Mouse (Mus musculus) forebrain, embryonic 13.5 days (tissue): ENCODE measurements around the gene Begain. TPM values are rescaled to one million over a fixed set of nuclear protein-coding genes. Genes with fewer than 3 reads are reported as not detected.

Source experiments
- ATAC-seq: fragments of 200-750 bp; cut with Nextera tagmentation; 2 replicates; pipeline ENCODE4 v1.8.0; 2017
- H3K27ac ChIP-seq: fragments of 300-500 bp; sonication (generic); 2 replicates; pipeline ENCODE4 v1.5.1; 2015; ENCODE audit warnings: inconsistent platforms, mild to moderate bottlenecking, moderate library complexity
- H3K27me3 ChIP-seq: fragments of 300-500 bp; sonication (generic); 2 replicates; pipeline ENCODE4 v1.6.1; 2015; ENCODE audit warnings: mild to moderate bottlenecking, inconsistent platforms
- H3K36me3 ChIP-seq: fragments of 300-500 bp; sonication (generic); 2 replicates; pipeline ENCODE4 v1.6.1; 2015; ENCODE audit warnings: mild to moderate bottlenecking, inconsistent platforms; ENCODE audit not compliant: poor library complexity, severe bottlenecking
- H3K4me1 ChIP-seq: fragments of 300-500 bp; sonication (generic); 2 replicates; pipeline ENCODE4 v1.6.1; 2015; ENCODE audit warnings: inconsistent platforms
- H3K4me2 ChIP-seq: fragments of 300-500 bp; sonication (generic); 2 replicates; pipeline ENCODE4 v1.6.1; 2015; ENCODE audit warnings: inconsistent platforms, mild to moderate bottlenecking, moderate library complexity
- H3K4me3 ChIP-seq: fragments of 300-500 bp; sonication (generic); 2 replicates; pipeline ENCODE4 v1.5.1; 2015; ENCODE audit warnings: mild to moderate bottlenecking, inconsistent platforms
- H3K9ac ChIP-seq: fragments of 300-500 bp; sonication (generic); 2 replicates; pipeline ENCODE4 v1.6.1; 2015; ENCODE audit warnings: mild to moderate bottlenecking, inconsistent platforms
- H3K9me3 ChIP-seq: fragments of 300-500 bp; sonication (generic); replicated peaks from 2 replicates; pipeline ENCODE4 v1.6.1; 2016; ENCODE audit warnings: inconsistent platforms
- WGBS: fragments of 180-500 bp; shearing (Covaris S2); methylation state at CpG from one replicate; pipeline ENCODE4 v1.1.7; 2015; 5-methylcytosine and 5-hydroxymethylcytosine counted together
- polyA plus RNA-seq: library from polyadenylated mRNA; unstranded; fragments of >200 nt; fragmentation: Nextera tagmentation; extraction: Ambion mirVana; gene quantifications from 2 replicates; pipeline ENCODE4 v1.2.1, GENCODE M21; 2015

Gene Begain
- polyA plus RNA-seq, 1 experiment from 2014 or later, result 8.3 TPM

- Histone ChIP-seq H3K4me1 (no peaks in the 10 kb centered on the region), H3K9ac (no peak overlapping the region), H3K36me3 (no peaks in the 10 kb centered on the region), H3K4me2 (no peak overlapping the region), H3K4me3 (no peak overlapping the region), H3K27me3 (peaks cover 58% of the 10 kb centered on the region), H3K27ac (no peak overlapping the region), H3K9me3 (no peaks in the 10 kb centered on the region)
- 83% methylated on average over 7 of the region's 7 CpGs for WGBS
- ATAC-seq, result no peak
Measured at GRCm38 (mm10) chr12:109045581-109045980, 22.4 kb downstream of the Begain start.

- 25% methylated on average over 5 of the region's 5 CpGs for WGBS
- no peaks in the 10 kb centered on the region for H3K36me3 ChIP-seq
Measured at GRCm38 (mm10) chr12:109044497-109044896, 23.5 kb downstream of the Begain start.

DNA sequence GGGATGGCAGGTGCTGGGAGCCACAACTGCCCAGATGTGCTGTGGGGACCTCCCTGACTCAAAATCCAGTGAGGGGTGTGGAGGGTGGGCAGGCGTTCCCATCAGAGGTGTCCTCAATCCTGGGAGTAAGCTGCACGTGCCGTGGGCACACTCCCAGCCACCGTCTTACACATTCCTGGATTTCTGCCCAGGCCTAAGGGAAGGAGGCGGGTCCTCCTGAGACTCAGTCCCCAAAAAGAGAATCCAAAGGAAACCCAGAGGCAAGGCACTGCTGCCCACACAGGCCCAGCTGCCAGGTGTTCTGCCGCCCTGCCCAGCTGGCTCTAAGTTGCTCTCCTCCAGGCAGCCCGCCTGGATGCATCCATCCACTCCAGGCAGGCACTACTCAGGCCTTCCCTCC is 28.7 kb downstream of the Begain start:
- H3K36me3 ChIP-seq, result no peaks in the 10 kb centered on the region
- H3K4me1 ChIP-seq, result peaks cover 27% of the 10 kb centered on the region
- WGBS, result 56% methylated on average over 7 of the region's 7 CpGs
- H3K4me2 ChIP-seq, result no peak overlapping the region
- H3K4me3 ChIP-seq, result no peak overlapping the region
- H3K27me3 ChIP-seq, result peaks cover 33% of the 10 kb centered on the region
- peak; percentile 43 for ATAC-seq
- H3K9me3 ChIP-seq, result no peaks in the 10 kb centered on the region
- no peak overlapping the region for H3K27ac ChIP-seq
- no peak overlapping the region for H3K9ac ChIP-seq

More at GRCm38 (mm10) chr12:109044497-109044896, 23.5 kb downstream of the Begain start:
- H3K9me3 ChIP-seq, result no peaks in the 10 kb centered on the region
- no peak overlapping the region for H3K27ac ChIP-seq
- no peak overlapping the region for H3K4me2 ChIP-seq
- H3K4me3 ChIP-seq, result no peak overlapping the region
- peaks cover 49% of the 10 kb centered on the region for H3K27me3 ChIP-seq
- ATAC-seq, result no peak; the same call in 1 of the 2 replicates
- peaks cover 3% of the 10 kb centered on the region for H3K4me1 ChIP-seq
- no peak overlapping the region for H3K9ac ChIP-seq

- peaks cover 32% of the 10 kb centered on the region for H3K27me3 ChIP-seq
- no peak overlapping the region for H3K4me3 ChIP-seq
- peaks cover 9% of the 10 kb centered on the region for H3K36me3 ChIP-seq
- H3K9ac ChIP-seq, result no peak overlapping the region
- WGBS, result 12% methylated on average over 14 of the region's 14 CpGs
- no peak overlapping the region for H3K27ac ChIP-seq
- peaks cover 27% of the 10 kb centered on the region for H3K4me1 ChIP-seq
- H3K9me3 ChIP-seq, result peaks cover 6% of the 10 kb centered on the region; the same call in 1 of the 2 replicates
- no peak overlapping the region for H3K4me2 ChIP-seq
- ATAC-seq, result peak; percentile 55
Measured at GRCm38 (mm10) chr12:109038179-109038819, 29.7 kb downstream of the Begain start.

DNA sequence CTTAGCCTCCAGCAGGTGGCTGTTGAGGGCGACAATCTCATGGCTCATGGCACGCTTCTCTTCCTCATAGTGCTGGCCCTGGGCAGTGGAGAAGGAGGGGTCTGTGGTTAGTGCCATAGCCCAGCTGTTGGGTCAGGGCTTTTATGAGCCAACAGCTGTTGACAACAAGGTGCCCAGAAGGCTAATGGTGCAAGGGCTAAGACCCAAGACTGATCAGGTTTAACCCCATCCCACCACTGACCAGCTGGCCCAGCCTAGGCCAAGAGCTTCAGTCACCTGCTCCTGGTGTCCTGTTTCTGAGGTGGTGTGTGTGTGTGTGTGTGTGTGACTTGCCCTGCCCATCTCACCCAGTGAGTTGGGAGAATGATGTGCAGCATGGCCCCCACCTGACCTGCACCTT is 31.0 kb downstream of the Begain start:
- H3K9me3 ChIP-seq, result peaks cover 6% of the 10 kb centered on the region; the same call in 1 of the 2 replicates
- no peak overlapping the region for H3K27ac ChIP-seq
- H3K4me2 ChIP-seq, result no peak overlapping the region
- no peak overlapping the region for H3K9ac ChIP-seq
- H3K4me3 ChIP-seq, result no peak overlapping the region
- H3K27me3 ChIP-seq, result peaks cover 36% of the 10 kb centered on the region
- H3K36me3 ChIP-seq, result peaks cover 9% of the 10 kb centered on the region
- WGBS, result 83% methylated on average over 2 of the region's 2 CpGs
- peaks cover 27% of the 10 kb centered on the region for H3K4me1 ChIP-seq
- no peak for ATAC-seq

DNA sequence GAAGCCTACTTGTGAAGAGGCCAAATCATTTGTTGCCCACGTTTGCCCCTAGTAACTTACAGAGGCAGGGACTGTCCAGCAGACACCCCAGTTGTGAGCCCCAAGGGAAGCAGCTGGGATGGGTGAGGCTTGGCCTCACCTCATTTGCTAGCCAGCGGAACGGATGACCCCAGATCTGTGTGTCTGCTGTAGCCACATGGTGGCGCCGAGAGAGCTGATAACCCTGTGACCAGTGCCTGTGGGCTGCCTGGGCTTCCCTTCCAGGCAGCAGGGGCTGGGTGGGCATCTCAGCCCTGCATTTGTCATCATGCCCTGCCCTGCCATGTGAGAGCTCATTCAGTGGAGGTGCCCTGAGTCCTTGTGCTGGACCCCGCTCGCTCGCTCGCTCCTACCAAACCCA is 44.2 kb downstream of the Begain start:
- no peak for ATAC-seq
- H3K27me3 ChIP-seq, result no peaks in the 10 kb centered on the region
- H3K9me3 ChIP-seq, result no peaks in the 10 kb centered on the region
- H3K27ac ChIP-seq, result no peak overlapping the region
- H3K4me3 ChIP-seq, result no peak overlapping the region
- no peak overlapping the region for H3K9ac ChIP-seq
- no peaks in the 10 kb centered on the region for H3K4me1 ChIP-seq
- 52% methylated on average over 9 of the region's 9 CpGs for WGBS
- H3K4me2 ChIP-seq, result no peak overlapping the region
- peaks cover 7% of the 10 kb centered on the region; the same call in 1 of the 2 replicates for H3K36me3 ChIP-seq

DNA sequence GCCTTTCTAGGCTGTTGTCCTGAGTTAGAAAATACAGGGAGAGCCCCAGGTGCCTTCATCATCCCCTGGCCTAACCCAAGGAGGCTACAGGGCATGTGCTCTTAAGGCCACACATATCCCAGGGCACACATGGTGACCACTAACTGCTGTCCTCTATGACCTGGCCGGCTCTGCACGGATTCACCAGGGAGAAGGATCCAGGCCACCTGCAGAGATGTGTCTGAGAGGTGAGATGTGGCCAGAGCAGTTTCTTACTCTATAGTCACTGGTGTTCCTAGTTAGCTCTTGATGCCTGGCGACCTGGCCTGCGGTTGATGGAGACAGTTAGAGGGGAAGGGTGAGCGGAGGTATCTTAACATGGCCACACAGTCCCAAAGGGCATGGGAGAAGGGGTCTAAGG is 45.1 kb downstream of the Begain start:
- H3K9me3 ChIP-seq, result no peaks in the 10 kb centered on the region
- WGBS, result 87% methylated on average over 5 of the region's 5 CpGs
- no peak overlapping the region for H3K27ac ChIP-seq
- peaks cover 7% of the 10 kb centered on the region; the same call in 1 of the 2 replicates for H3K36me3 ChIP-seq
- no peak for ATAC-seq
- H3K9ac ChIP-seq, result no peak overlapping the region
- no peaks in the 10 kb centered on the region for H3K27me3 ChIP-seq
- H3K4me1 ChIP-seq, result no peaks in the 10 kb centered on the region
- H3K4me2 ChIP-seq, result no peak overlapping the region
- H3K4me3 ChIP-seq, result no peak overlapping the region

GRCm38 (mm10) chr12:109022181-109022691 is 45.8 kb downstream of the Begain start:
- Histone ChIP-seq H3K4me1 (no peaks in the 10 kb centered on the region), H3K9ac (no peak overlapping the region), H3K27me3 (no peaks in the 10 kb centered on the region), H3K4me3 (no peak overlapping the region), H3K27ac (no peak overlapping the region), H3K9me3 (no peaks in the 10 kb centered on the region), H3K36me3 (peaks cover 7% of the 10 kb centered on the region; the same call in 1 of the 2 replicates), H3K4me2 (no peak overlapping the region)
- ATAC-seq, result no peak
- 80% methylated on average over 10 of the region's 10 CpGs for WGBS

DNA sequence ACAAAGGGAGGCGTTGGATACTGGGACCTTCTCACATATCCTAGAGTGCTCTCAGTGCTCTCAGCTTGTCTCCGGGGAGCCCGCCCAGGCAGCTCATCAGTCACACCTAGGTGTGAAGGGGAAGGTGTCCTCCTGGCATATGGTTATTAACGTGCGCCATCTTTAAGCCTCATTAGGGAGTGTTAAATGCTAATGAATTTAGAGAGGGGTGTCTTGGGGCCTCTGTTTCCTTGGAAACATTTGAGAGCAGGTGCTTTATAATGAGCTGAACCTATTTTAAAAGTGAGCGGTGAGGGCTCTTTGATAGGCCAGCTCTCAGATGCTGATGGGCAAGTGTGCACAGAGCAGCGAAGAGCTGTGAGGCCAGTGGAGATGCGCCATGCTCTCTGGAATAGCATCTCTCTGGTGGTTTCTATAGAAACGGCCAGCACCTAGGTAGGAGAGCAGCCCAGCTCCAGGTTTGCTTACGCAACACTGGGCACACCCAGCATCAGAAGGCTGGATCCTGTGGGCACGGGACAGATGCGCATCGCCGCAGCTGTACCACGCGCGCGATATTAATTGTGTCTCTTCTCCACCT is 57.9 kb downstream of the Begain start:
- H3K4me1 ChIP-seq, result peaks cover 37% of the 10 kb centered on the region
- ATAC-seq, result peak; percentile 80
- no peaks in the 10 kb centered on the region for H3K9me3 ChIP-seq
- H3K36me3 ChIP-seq, result no peaks in the 10 kb centered on the region
- 51% methylated on average over 18 of the region's 18 CpGs for WGBS
- no peaks in the 10 kb centered on the region for H3K27me3 ChIP-seq
- H3K9ac ChIP-seq, result no peak overlapping the region
- no peak overlapping the region for H3K27ac ChIP-seq
- no peak overlapping the region for H3K4me3 ChIP-seq
- H3K4me2 ChIP-seq, result peak overlapping the region; percentile 9; the same call in 1 of the 2 replicates

DNA sequence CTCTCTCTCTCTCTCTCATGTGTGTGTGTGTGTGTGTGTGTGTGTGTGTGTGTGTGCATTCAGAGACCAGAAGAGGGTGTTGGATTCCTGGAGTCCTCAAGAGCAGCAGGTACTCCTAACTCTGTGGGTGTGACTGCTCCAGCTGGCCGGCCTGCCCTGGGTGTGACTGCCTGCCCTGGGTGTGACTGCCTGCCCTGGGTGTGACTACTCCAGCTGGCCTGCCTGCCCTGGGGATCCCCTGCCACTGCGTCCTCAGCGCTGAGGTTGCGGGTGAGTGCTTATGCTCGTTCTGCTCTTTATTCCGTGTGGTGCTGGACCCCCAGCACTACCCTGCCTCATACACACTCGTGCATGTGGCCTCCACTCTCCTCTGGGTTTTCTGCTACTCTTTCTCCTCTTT is 65.0 kb downstream of the Begain start:
- H3K9me3 ChIP-seq, result no peaks in the 10 kb centered on the region
- H3K9ac ChIP-seq, result no peak overlapping the region
- ATAC-seq, result no peak
- peaks cover 14% of the 10 kb centered on the region for H3K4me1 ChIP-seq
- 84% methylated on average over 7 of the region's 7 CpGs for WGBS
- H3K36me3 ChIP-seq, result no peaks in the 10 kb centered on the region
- H3K4me3 ChIP-seq, result no peak overlapping the region
- no peak overlapping the region for H3K27ac ChIP-seq
- H3K27me3 ChIP-seq, result no peaks in the 10 kb centered on the region
- no peak overlapping the region for H3K4me2 ChIP-seq

- Histone ChIP-seq H3K36me3 (no peaks in the 10 kb centered on the region), H3K4me1 (peaks cover 9% of the 10 kb centered on the region; the same call in 1 of the 2 replicates), H3K4me2 (no peak overlapping the region), H3K9ac (no peak overlapping the region), H3K9me3 (no peaks in the 10 kb centered on the region), H3K27ac (no peak overlapping the region), H3K27me3 (no peaks in the 10 kb centered on the region), H3K4me3 (no peak overlapping the region)
- 86% methylated on average over 8 of the region's 8 CpGs for WGBS
- ATAC-seq, result no peak
Measured at GRCm38 (mm10) chr12:108997249-108997648, 70.8 kb downstream of the Begain start.

- Histone ChIP-seq H3K9ac (no peak overlapping the region), H3K4me2 (no peak overlapping the region), H3K4me1 (peaks cover 9% of the 10 kb centered on the region; the same call in 1 of the 2 replicates), H3K36me3 (no peaks in the 10 kb centered on the region), H3K27me3 (no peaks in the 10 kb centered on the region), H3K9me3 (no peaks in the 10 kb centered on the region), H3K4me3 (no peak overlapping the region), H3K27ac (no peak overlapping the region)
- ATAC-seq, result no peak
- WGBS, result 81% methylated on average over 12 of the region's 12 CpGs
Measured at GRCm38 (mm10) chr12:108995976-108996636, 71.9 kb downstream of the Begain start.
